Mouse (Mus musculus): ENCODE results near the gene Cacna1c.

- TF ChIP-seq CHD2 (IDR thresholded peaks at IDR 0.05; ENCODE audit: low read depth, low read length) (no peak), ZNF384 (IDR thresholded peaks at IDR 0.05; ENCODE audit: low read depth, low read length) (no peak)
Observed at GRCm38 (mm10) chr6:119069145-119069544, 127.1 kb downstream of the Cacna1c start.
